Mouse (Mus musculus): ENCODE measurements around the gene Tex29. TPM values are rescaled to one million over a fixed set of nuclear protein-coding genes. Genes with fewer than 3 reads are reported as not detected.

The Tex29 gene
- polyA plus RNA-seq (2012; rRNA removed): not detected in 2 replicates

GRCm38 (mm10) chr8:11840174-11840573, at the start of gene Tex29:
TSS of gene Tex29 (plus strand) at chr8:11840474.

Other genes starting within 250 kb of the Tex29 start
- gene Ankrd10, start 204.7 kb upstream of the Tex29 start, polyA plus RNA-seq (2012; rRNA removed): 27.2 and 30.4 TPM in 2 replicates
- not detected in 2 replicates for gene 1700016D06Rik, start 139.4 kb upstream of the Tex29 start, polyA plus RNA-seq (2012; rRNA removed)
- gene Arhgef7, start 112.8 kb upstream of the Tex29 start, polyA plus RNA-seq (2012; rRNA removed): 8.5 and 10.3 TPM in 2 replicates